8 mouse cellular contexts compared by ENCODE assay signal in the genomic region with DNA sequence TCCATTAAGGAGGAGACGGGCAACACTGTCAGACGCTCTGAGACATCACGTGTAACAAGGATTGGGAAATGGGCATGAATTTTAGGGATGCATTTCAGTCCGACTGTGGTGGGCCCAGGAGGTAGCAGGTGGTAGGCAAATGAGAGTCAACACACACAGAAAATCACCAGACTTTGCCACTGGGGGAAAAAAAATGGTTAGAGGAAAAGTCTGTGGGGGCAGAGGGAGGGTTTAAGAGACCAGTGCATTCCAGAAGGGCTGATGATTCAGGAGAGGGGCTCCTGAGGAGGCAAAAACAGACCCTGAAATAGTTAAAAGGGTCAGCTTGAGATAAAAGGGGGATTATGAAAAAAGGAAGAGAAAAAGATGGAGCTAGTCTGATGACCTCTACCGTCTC. TPM values are rescaled to one million over a fixed set of nuclear protein-coding genes. Genes with fewer than 3 reads are reported as not detected.
A peak's percentile ranks its signal among the peaks of the same experiment; 100 is the strongest.
DNase-seq lines count a peak whose midpoint lies in the region; ATAC-seq and TF ChIP-seq lines count a peak whose summit lies in the region.

No protein-coding gene starts in this region.

- no peak for TF ChIP-seq CTCF in lung, adult 2 months (IDR thresholded peaks at IDR 0.05; ENCODE audit: insufficient read depth, low read length)

- H3K4me2 ChIP-seq in intestine, embryonic 16.5 days (ENCODE audit: low read depth, low read length): peak overlapping the region; percentile 76; the same call in 1 of the 2 replicates
- H3K4me2 ChIP-seq in neural tube, embryonic 12.5 days (replicated peaks): peak overlapping the region; percentile 76

- no peak for DNase-seq in lung, adult 2 months
- DNase-seq in lung, postnatal 10 days: no peak
- DNase-seq in forebrain, embryonic 10.5 days (ENCODE audit: extremely low spot score, low spot score): no peak
- DNase-seq in cerebellum, adult 11-12 months: no peak
- no peak for DNase-seq in cerebellum, adult 18-20 months
- no peak for DNase-seq in thymus, postnatal 0 days (ENCODE audit: low spot score)

- no peaks in the 10 kb centered on the region for H3K9me3 ChIP-seq in forebrain, embryonic 10.5 days
- no peaks in the 10 kb centered on the region for H3K9me3 ChIP-seq in intestine, embryonic 16.5 days (ENCODE audit: control insufficient read depth, low read length)
- H3K9me3 ChIP-seq in neural tube, embryonic 12.5 days: no peaks in the 10 kb centered on the region

- no peak for TF ChIP-seq POLR2A in lung, adult 2 months (IDR thresholded peaks at IDR 0.05; ENCODE audit: borderline replicate concordance, extremely low read depth, low read depth, low read length)

- WGBS in lung, adult 2 months: 87% methylated on average over 5 of the region's 5 CpGs
- WGBS in forebrain, embryonic 10.5 days: 55% methylated on average over 5 of the region's 5 CpGs
- WGBS in intestine, embryonic 16.5 days: 72% methylated on average over 5 of the region's 5 CpGs
- WGBS in neural tube, embryonic 12.5 days: 76% methylated on average over 5 of the region's 5 CpGs

- 0 out of 2 replicates have a peak, but pooled peaks cover 2% of the 10 kb centered on the region for H3K36me3 ChIP-seq in forebrain, embryonic 10.5 days (replicated peaks)
- H3K36me3 ChIP-seq in intestine, embryonic 16.5 days (ENCODE audit: control insufficient read depth, insufficient read depth, low read length): no peaks in the 10 kb centered on the region
- H3K36me3 ChIP-seq in neural tube, embryonic 12.5 days: no peaks in the 10 kb centered on the region

- H3K27me3 ChIP-seq in forebrain, embryonic 10.5 days (ENCODE audit: poor library complexity, severe bottlenecking): 0 out of 2 replicates have a peak, but pooled peaks cover 5% of the 10 kb centered on the region
- no peaks in the 10 kb centered on the region for H3K27me3 ChIP-seq in intestine, embryonic 16.5 days (replicated peaks; ENCODE audit: control insufficient read depth, insufficient read depth, low read length)
- H3K27me3 ChIP-seq in neural tube, embryonic 12.5 days (replicated peaks): no peaks in the 10 kb centered on the region

- H3K4me3 ChIP-seq in lung, adult 2 months (replicated peaks; ENCODE audit: extremely low read depth, low read depth, low read length): peak overlapping the region; percentile 86
- H3K4me3 ChIP-seq in forebrain, embryonic 10.5 days: peak overlapping the region; percentile 88
- no peak overlapping the region for H3K4me3 ChIP-seq in intestine, embryonic 16.5 days (ENCODE audit: low read length)
- peak overlapping the region; percentile 82 for H3K4me3 ChIP-seq in neural tube, embryonic 12.5 days

- H3K4me1 ChIP-seq in lung, adult 2 months (ENCODE audit: control insufficient read depth, insufficient read depth, low read length): peaks cover 4% of the 10 kb centered on the region
- peaks cover 29% of the 10 kb centered on the region for H3K4me1 ChIP-seq in forebrain, embryonic 10.5 days
- H3K4me1 ChIP-seq in intestine, embryonic 16.5 days (ENCODE audit: control insufficient read depth, insufficient read depth, low read length): peaks cover 7% of the 10 kb centered on the region; the same call in 1 of the 2 replicates
- H3K4me1 ChIP-seq in neural tube, embryonic 12.5 days: peaks cover 13% of the 10 kb centered on the region

- no peak overlapping the region for H3K27ac ChIP-seq in forebrain, embryonic 10.5 days
- no peak overlapping the region for H3K27ac ChIP-seq in intestine, embryonic 16.5 days (ENCODE audit: low read length)
- H3K27ac ChIP-seq in neural tube, embryonic 12.5 days: no peak overlapping the region

- H3K9ac ChIP-seq in intestine, embryonic 16.5 days (ENCODE audit: low read depth, low read length): no peak overlapping the region
- H3K9ac ChIP-seq in neural tube, embryonic 12.5 days: 0 out of 2 replicates have a peak overlapping the region, but pooled peaks have one; percentile 10

- ATAC-seq in intestine, embryonic 16.5 days: no peak
- ATAC-seq in neural tube, embryonic 12.5 days (ENCODE audit: low FRiP score, low read depth): no peak

RNA-seq across cellular contexts. Expression of gene Nsf, which starts 1.2 kb away (rescaled TPM):
- 27.5 and 35.2 TPM in 2 replicates for polyA plus RNA-seq in lung, adult 2 months (2012; rRNA removed)
- 55.3 and 57.6 TPM in 2 replicates for polyA plus RNA-seq in forebrain, embryonic 10.5 days (2016; fragmentation: Nextera tagmentation; extraction: Ambion mirVana)
- 44.4 and 45.8 TPM in 2 replicates for polyA plus RNA-seq in intestine, embryonic 16.5 days (2015; fragmentation: Nextera tagmentation; extraction: Ambion mirVana)
- polyA plus RNA-seq in neural tube, embryonic 12.5 days (2016; fragmentation: Nextera tagmentation; extraction: Ambion mirVana): 85.3 and 89.7 TPM in 2 replicates
- 51.6 and 60.2 TPM in 2 replicates for polyA plus RNA-seq in thymus, postnatal 0 days (2015; fragmentation: Nextera tagmentation; extraction: Ambion mirVana)

RNA-seq across cellular contexts. Expression of gene Arf2, which starts 13.9 kb away (rescaled TPM):
- 15.1 and 24.2 TPM in 2 replicates for polyA plus RNA-seq in lung, adult 2 months (2012; rRNA removed)
- polyA plus RNA-seq in forebrain, embryonic 10.5 days (2016; fragmentation: Nextera tagmentation; extraction: Ambion mirVana): 94.9 and 98.4 TPM in 2 replicates
- polyA plus RNA-seq in intestine, embryonic 16.5 days (2015; fragmentation: Nextera tagmentation; extraction: Ambion mirVana): 39.7 and 41.5 TPM in 2 replicates
- 138 TPM in 2 replicates for polyA plus RNA-seq in neural tube, embryonic 12.5 days (2016; fragmentation: Nextera tagmentation; extraction: Ambion mirVana)
- polyA plus RNA-seq in thymus, postnatal 0 days (2015; fragmentation: Nextera tagmentation; extraction: Ambion mirVana): 42.2 and 49.6 TPM in 2 replicates
